Mouse (Mus musculus): ENCODE data around the gene Rps21. TPM values are rescaled to one million over a fixed set of nuclear protein-coding genes. Genes with fewer than 3 reads are reported as not detected.

The Rps21 gene
- polyA plus RNA-seq, 1 experiment from 2014 or later, result 435 TPM

DNA sequence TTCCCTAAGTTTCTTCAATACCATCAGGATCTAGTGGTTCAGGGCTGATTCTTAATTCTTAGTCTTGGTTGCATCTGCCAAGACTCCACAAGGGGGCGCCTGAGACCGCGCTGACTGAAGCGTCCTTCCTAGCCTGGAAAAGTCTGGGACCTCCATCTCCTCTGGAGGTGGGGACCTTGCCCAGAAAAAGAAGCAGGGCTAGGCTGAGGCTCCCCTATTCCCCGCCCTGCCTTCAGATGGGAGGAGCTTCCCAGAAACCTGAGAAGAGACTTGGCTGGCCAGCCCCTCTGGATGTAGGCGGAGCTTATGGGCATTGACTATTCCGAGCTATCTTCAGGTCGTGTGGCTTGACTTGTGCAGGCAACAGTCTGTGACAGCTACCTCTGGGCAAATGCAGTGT lies 18.7 kb downstream of the Rps21 start:
- whole genome bisulfite sequencing, result under 1% methylated on average over 8 of the region's 8 CpGs
- H3K36me3 ChIP-seq (ENCODE audit: insufficient read depth, low read length), result no peaks in the 10 kb centered on the region
- no peaks in the 10 kb centered on the region for H3K9me3 ChIP-seq (ENCODE audit: low read length)
- no peaks in the 10 kb centered on the region for H3K27me3 ChIP-seq (ENCODE audit: insufficient read depth, low read length)
- peak; percentile 69 for ATAC-seq (ENCODE audit: low FRiP score, low TSS enrichment)
- peaks cover 38% of the 10 kb centered on the region for H3K4me1 ChIP-seq (ENCODE audit: insufficient read depth, low read length)
- H3K9ac ChIP-seq (replicated peaks; ENCODE audit: low read length), result no peak overlapping the region
- peak overlapping the region; percentile 21; the same call in 1 of the 2 replicates for H3K4me2 ChIP-seq (replicated peaks; ENCODE audit: low read depth, low read length)
- no peak overlapping the region for H3K27ac ChIP-seq (ENCODE audit: low read length)
- H3K4me3 ChIP-seq (ENCODE audit: low read length), result no peak overlapping the region

DNA sequence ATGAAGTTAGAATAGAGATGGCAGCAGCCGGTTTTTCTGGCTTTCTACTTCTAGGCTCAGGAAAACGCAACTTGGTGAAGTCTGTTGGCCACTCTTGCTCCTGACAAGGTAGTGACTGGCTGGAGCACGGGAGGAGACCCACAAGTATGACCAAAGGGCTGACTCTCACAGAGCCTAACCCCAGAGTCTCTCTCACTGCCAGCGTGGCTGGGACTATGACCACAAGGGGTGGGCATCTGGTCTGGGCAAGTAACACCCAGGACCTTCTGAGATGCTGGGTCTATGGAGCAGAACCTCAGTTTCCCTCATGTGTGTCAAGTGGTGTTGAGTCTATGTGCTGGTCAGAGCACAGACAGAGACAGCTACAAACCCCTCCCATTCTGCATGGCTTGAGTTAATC lies 19.2 kb downstream of the Rps21 start:
- WGBS, result 49% methylated on average over 4 of the region's 4 CpGs
- no peak for ATAC-seq (ENCODE audit: low FRiP score, low TSS enrichment)
- H3K27ac ChIP-seq (ENCODE audit: low read length), result no peak overlapping the region
- peak overlapping the region; percentile 21; the same call in 1 of the 2 replicates for H3K4me2 ChIP-seq (replicated peaks; ENCODE audit: low read depth, low read length)
- H3K36me3 ChIP-seq (ENCODE audit: insufficient read depth, low read length), result no peaks in the 10 kb centered on the region
- no peaks in the 10 kb centered on the region for H3K27me3 ChIP-seq (ENCODE audit: insufficient read depth, low read length)
- H3K4me1 ChIP-seq (ENCODE audit: insufficient read depth, low read length), result peaks cover 33% of the 10 kb centered on the region
- H3K4me3 ChIP-seq (ENCODE audit: low read length), result no peak overlapping the region
- H3K9me3 ChIP-seq (ENCODE audit: low read length), result no peaks in the 10 kb centered on the region
- H3K9ac ChIP-seq (replicated peaks; ENCODE audit: low read length), result no peak overlapping the region

DNA sequence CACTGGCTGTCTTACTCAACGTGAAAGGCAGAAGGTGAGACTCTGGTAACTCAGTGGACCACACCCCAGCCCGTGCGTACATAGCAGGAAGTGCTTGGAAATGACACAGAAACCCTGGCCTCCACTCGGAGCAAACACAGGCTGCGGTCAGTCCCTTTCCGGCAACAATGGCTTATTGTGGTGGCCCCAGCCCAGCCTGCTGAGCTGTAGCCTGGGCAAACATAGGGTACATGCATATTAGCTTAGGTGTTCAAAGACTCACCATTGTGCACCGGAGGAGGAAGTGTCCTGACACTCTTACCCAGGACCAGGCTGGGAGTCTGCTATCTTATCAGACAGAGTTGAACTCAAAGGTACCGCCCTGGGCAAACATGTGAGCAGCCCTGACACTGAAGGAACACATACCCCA lies 19.7 kb downstream of the Rps21 start:
- no peaks in the 10 kb centered on the region for H3K36me3 ChIP-seq (ENCODE audit: insufficient read depth, low read length)
- WGBS, result 68% methylated on average over 8 of the region's 8 CpGs
- peaks cover 30% of the 10 kb centered on the region for H3K4me1 ChIP-seq (ENCODE audit: insufficient read depth, low read length)
- H3K9me3 ChIP-seq (ENCODE audit: low read length), result no peaks in the 10 kb centered on the region
- H3K9ac ChIP-seq (replicated peaks; ENCODE audit: low read length), result no peak overlapping the region
- no peaks in the 10 kb centered on the region for H3K27me3 ChIP-seq (ENCODE audit: insufficient read depth, low read length)
- ATAC-seq (ENCODE audit: low FRiP score, low TSS enrichment), result no peak
- H3K27ac ChIP-seq (ENCODE audit: low read length), result no peak overlapping the region
- H3K4me3 ChIP-seq (ENCODE audit: low read length), result no peak overlapping the region
- no peak overlapping the region for H3K4me2 ChIP-seq (replicated peaks; ENCODE audit: low read depth, low read length)

DNA sequence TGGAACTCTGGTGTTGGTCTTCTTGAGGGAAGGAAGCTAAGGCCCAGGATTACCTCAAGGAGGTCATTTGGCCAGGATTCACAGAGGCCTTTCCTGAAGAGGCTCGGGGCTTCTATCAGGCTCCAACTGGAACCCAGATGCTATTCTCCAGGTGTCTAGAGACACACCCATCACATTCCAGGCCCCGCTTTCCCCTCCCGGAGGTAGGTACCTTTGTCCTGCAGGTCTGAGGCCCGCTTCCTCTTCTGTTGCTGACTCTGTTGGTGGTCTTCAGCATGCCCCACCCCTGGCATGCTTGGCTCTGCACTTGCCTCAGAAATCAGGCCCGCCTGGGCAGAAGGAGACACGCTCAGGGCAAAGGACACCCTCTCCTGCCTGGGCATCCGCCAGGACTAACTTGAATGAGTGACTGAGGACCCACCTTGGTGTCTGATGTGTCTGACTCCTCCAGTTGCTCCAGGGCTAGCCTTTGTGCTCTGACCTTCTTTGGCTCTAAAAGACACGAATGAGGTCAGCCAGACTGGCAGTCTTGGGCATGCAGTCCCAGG lies 20.7 kb downstream of the Rps21 start:
- Histone ChIP-seq H3K27ac (ENCODE audit: low read length) (no peak overlapping the region), H3K9ac (replicated peaks; ENCODE audit: low read length) (no peak overlapping the region), H3K27me3 (ENCODE audit: insufficient read depth, low read length) (no peaks in the 10 kb centered on the region), H3K36me3 (ENCODE audit: insufficient read depth, low read length) (no peaks in the 10 kb centered on the region), H3K9me3 (ENCODE audit: low read length) (no peaks in the 10 kb centered on the region), H3K4me1 (ENCODE audit: insufficient read depth, low read length) (peaks cover 20% of the 10 kb centered on the region), H3K4me2 (replicated peaks; ENCODE audit: low read depth, low read length) (no peak overlapping the region), H3K4me3 (ENCODE audit: low read length) (no peak overlapping the region)
- WGBS, result 72% methylated on average over 8 of the region's 8 CpGs
- ATAC-seq (ENCODE audit: low FRiP score, low TSS enrichment), result no peak

DNA sequence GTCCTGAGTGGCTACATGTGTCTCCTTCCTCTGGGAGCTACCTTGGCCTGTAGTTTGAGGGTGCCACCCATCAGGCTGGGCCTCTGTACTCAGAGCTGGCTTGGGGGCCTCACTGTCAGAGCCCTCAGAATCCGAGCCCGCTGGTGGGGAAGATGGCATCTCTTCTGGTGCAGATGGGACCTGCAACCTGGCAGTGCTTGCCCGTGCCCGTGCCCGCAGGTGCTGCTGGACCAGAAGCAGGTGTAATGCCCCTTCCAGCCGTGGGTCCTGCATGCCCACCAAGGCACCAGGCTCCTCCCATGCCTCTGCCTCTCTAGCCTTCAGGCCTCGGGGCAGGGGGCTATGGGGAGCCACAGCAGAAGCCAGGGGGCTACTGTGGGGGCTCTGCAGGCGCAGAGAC lies 22.1 kb downstream of the Rps21 start:
- Histone ChIP-seq H3K4me3 (ENCODE audit: low read length) (no peak overlapping the region), H3K4me1 (ENCODE audit: insufficient read depth, low read length) (peaks cover 15% of the 10 kb centered on the region), H3K9ac (replicated peaks; ENCODE audit: low read length) (no peak overlapping the region), H3K36me3 (ENCODE audit: insufficient read depth, low read length) (no peaks in the 10 kb centered on the region), H3K4me2 (replicated peaks; ENCODE audit: low read depth, low read length) (no peak overlapping the region), H3K27ac (ENCODE audit: low read length) (no peak overlapping the region), H3K27me3 (ENCODE audit: insufficient read depth, low read length) (no peaks in the 10 kb centered on the region), H3K9me3 (ENCODE audit: low read length) (no peaks in the 10 kb centered on the region)
- WGBS, result 89% methylated on average over 8 of the region's 8 CpGs
- no peak for ATAC-seq (ENCODE audit: low FRiP score, low TSS enrichment)

DNA sequence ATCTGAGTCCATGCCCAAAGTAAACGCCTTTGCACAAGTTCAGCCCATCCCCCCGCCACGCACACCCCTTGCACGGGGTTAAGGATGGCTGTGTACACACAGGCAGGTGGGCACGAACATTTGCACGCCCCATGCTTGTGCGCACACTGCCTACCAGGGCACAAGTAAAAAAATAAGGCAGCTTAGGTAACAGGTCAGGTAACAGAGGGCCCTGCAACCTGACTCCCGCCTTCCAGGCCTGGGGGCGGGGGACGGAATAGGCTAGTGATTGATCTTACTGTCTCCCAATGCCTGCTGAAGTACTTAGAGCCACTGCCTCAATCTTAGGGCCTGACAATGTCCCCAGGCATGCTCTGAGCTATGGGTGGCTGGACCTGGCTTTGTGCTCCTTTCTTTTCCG lies 31.8 kb downstream of the Rps21 start:
- no peaks in the 10 kb centered on the region for H3K4me1 ChIP-seq (ENCODE audit: insufficient read depth, low read length)
- H3K9me3 ChIP-seq (ENCODE audit: low read length), result no peaks in the 10 kb centered on the region
- H3K9ac ChIP-seq (replicated peaks; ENCODE audit: low read length), result no peak overlapping the region
- H3K27ac ChIP-seq (ENCODE audit: low read length), result peak overlapping the region; percentile 87
- peak; percentile 60; the same call in 1 of the 2 replicates for ATAC-seq (ENCODE audit: low FRiP score, low TSS enrichment)
- no peaks in the 10 kb centered on the region for H3K27me3 ChIP-seq (ENCODE audit: insufficient read depth, low read length)
- no peaks in the 10 kb centered on the region for H3K36me3 ChIP-seq (ENCODE audit: insufficient read depth, low read length)
- 34% methylated on average over 11 of the region's 11 CpGs for WGBS
- H3K4me3 ChIP-seq (ENCODE audit: low read length), result no peak overlapping the region
- H3K4me2 ChIP-seq (replicated peaks; ENCODE audit: low read depth, low read length), result peak overlapping the region; percentile 14; the same call in 1 of the 2 replicates

DNA sequence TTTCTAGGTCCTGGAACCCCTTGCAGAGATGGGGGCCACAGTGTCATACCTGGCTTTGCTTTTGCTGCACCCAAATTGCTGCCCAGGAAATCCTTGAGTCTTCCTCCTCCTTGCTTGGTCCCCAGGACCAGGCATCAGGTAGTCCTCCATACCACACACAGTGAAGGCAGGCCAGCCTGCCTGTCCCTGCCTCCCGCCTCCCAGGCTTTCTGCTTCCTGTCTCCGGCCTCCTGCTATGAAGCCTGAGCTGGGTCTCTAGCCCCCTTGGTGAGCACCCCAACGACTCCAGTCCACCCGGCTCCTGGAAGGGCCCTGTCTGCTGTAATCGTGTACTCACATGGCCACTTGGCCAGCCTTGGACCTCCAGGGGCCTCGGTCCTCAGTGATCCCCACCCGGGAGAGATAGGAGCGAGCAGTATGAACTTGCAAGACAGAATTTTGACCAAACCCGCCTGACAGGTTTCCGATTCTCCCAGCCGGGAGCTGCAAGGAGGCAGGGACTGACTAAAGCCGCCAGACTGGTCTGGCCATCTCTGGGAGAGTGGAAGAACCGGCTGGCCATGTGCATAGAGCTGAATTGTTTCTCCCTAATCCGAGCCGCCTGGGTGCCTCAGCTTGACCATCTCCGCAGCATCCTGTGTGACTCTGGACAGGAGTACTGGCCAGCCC lies 32.4 kb downstream of the Rps21 start, which contains the start of gene Rbbp8nl:
Gene Rbbp8nl, minus strand, starts transcription at position 440 of the 669 bp plus-strand sequence.
- H3K9ac ChIP-seq (replicated peaks; ENCODE audit: low read length), result no peak within 1 kb of the TSS
- WGBS, result 49% methylated on average over 16 of the region's 16 CpGs
- H3K4me2 ChIP-seq (replicated peaks; ENCODE audit: low read depth, low read length), result peak within 1 kb of the TSS; percentile 14; the same call in 1 of the 2 replicates

DNA sequence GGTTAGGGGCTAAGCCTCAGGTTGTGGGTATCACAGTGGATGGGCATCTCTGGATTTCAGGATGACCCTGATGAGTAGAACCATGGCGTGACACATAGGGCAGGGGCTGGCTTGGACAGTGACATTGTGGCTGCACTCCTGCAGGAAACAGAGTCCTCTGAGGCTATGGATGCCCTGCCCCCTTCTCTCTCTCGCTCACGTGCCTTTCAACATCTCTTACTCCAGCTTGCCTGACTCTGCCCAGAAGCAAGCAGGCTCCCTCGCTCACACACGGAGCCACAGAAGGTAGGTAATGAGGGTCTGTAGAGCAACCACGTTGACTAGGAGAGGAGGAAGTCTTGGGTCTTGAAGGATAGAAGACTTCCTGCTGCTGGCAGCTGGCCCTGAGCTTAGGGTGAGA lies 33.3 kb downstream of the Rps21 start:
- H3K9me3 ChIP-seq (ENCODE audit: low read length), result no peaks in the 10 kb centered on the region
- H3K4me1 ChIP-seq (ENCODE audit: insufficient read depth, low read length), result no peaks in the 10 kb centered on the region
- peak overlapping the region; percentile 87; the same call in 1 of the 2 replicates for H3K27ac ChIP-seq (ENCODE audit: low read length)
- 53% methylated on average over 6 of the region's 6 CpGs for WGBS
- H3K36me3 ChIP-seq (ENCODE audit: insufficient read depth, low read length), result no peaks in the 10 kb centered on the region
- no peak overlapping the region for H3K4me3 ChIP-seq (ENCODE audit: low read length)
- no peak overlapping the region for H3K4me2 ChIP-seq (replicated peaks; ENCODE audit: low read depth, low read length)
- H3K27me3 ChIP-seq (ENCODE audit: insufficient read depth, low read length), result no peaks in the 10 kb centered on the region
- ATAC-seq (ENCODE audit: low FRiP score, low TSS enrichment), result no peak
- no peak overlapping the region for H3K9ac ChIP-seq (replicated peaks; ENCODE audit: low read length)

More for the DNA sequence above, 32.4 kb downstream of the Rps21 start, which contains the start of gene Rbbp8nl:
- H3K27ac ChIP-seq (ENCODE audit: low read length), result peak within 1 kb of the TSS; percentile 87
- no peaks in the 10 kb centered on the region for H3K9me3 ChIP-seq (ENCODE audit: low read length)
- H3K4me1 ChIP-seq (ENCODE audit: insufficient read depth, low read length), result no peaks in the 10 kb centered on the region
- H3K36me3 ChIP-seq (ENCODE audit: insufficient read depth, low read length), result no peaks in the 10 kb centered on the region
- ATAC-seq (ENCODE audit: low FRiP score, low TSS enrichment), result peak; percentile 86
- H3K4me3 ChIP-seq (ENCODE audit: low read length), result no peak within 1 kb of the TSS
- no peaks in the 10 kb centered on the region for H3K27me3 ChIP-seq (ENCODE audit: insufficient read depth, low read length)

DNA sequence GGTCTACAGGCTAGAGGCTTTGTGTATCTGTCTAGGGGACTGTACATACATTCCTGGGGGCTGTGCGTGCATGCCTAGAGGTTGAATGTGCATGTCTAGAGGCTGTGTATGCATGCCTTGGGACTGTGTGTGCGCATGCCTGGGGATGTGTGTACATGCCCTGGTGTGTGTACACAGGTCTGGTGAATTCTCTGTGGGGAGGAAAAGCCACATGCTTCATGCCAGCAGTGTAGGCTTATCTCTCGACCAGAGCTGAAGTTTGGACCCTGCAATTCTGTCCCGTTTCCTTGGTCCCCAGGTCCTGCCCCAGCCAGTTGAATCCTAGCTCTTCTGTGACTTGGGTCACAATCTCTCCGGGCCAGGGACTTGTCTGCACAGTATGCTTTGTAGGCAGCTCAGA lies 34.4 kb downstream of the Rps21 start:
- ATAC-seq (ENCODE audit: low FRiP score, low TSS enrichment), result no peak
- WGBS, result 78% methylated on average over 5 of the region's 5 CpGs

DNA sequence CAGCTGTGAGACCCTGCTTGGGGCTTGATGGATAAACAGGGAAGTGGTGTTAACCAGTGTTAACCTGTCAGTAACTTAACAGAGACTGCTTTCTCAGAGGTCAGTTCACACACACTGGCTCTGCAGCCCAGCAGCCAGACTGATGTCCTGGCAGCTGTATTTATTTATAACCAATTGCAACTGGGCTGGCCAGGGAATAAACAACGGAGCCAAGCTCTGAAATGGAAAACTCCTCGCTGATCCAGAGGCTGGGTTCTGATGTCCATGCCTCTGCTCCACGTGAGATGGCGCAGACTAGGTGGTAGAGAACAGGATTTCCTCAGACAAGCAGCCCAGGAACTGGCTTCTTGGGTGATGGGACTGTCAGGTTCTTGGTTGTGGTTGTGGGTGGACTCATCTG lies 34.8 kb downstream of the Rps21 start:
- no peak overlapping the region for H3K27ac ChIP-seq (ENCODE audit: low read length)
- no peak for ATAC-seq (ENCODE audit: low FRiP score, low TSS enrichment)

More for the DNA sequence above, 34.4 kb downstream of the Rps21 start:
- no peaks in the 10 kb centered on the region for H3K36me3 ChIP-seq (ENCODE audit: insufficient read depth, low read length)
- no peaks in the 10 kb centered on the region for H3K9me3 ChIP-seq (ENCODE audit: low read length)
- no peak overlapping the region for H3K4me2 ChIP-seq (replicated peaks; ENCODE audit: low read depth, low read length)
- no peaks in the 10 kb centered on the region for H3K27me3 ChIP-seq (ENCODE audit: insufficient read depth, low read length)
- no peak overlapping the region for H3K9ac ChIP-seq (replicated peaks; ENCODE audit: low read length)
- H3K4me3 ChIP-seq (ENCODE audit: low read length), result no peak overlapping the region
- no peaks in the 10 kb centered on the region for H3K4me1 ChIP-seq (ENCODE audit: insufficient read depth, low read length)
- no peak overlapping the region for H3K27ac ChIP-seq (ENCODE audit: low read length)

More for the DNA sequence above, 34.8 kb downstream of the Rps21 start:
- no peak overlapping the region for H3K9ac ChIP-seq (replicated peaks; ENCODE audit: low read length)
- H3K36me3 ChIP-seq (ENCODE audit: insufficient read depth, low read length), result no peaks in the 10 kb centered on the region
- no peaks in the 10 kb centered on the region for H3K27me3 ChIP-seq (ENCODE audit: insufficient read depth, low read length)
- no peak overlapping the region for H3K4me3 ChIP-seq (ENCODE audit: low read length)
- H3K9me3 ChIP-seq (ENCODE audit: low read length), result no peaks in the 10 kb centered on the region
- H3K4me2 ChIP-seq (replicated peaks; ENCODE audit: low read depth, low read length), result no peak overlapping the region
- WGBS, result 72% methylated on average over 4 of the region's 4 CpGs
- no peaks in the 10 kb centered on the region for H3K4me1 ChIP-seq (ENCODE audit: insufficient read depth, low read length)
